Mouse (Mus musculus) hematopoietic stem cell, adult 5-6 weeks (primary cell): ENCODE measurements around the gene Supt5. TPM values are rescaled to one million over a fixed set of nuclear protein-coding genes. Genes with fewer than 3 reads are reported as not detected.
"Not testable (repeated sequence)": the region's sequence is repeated elsewhere in the genome, so short reads cannot be mapped to it uniquely, and the experiment has no call there.

Experiments used
- ATAC-seq, 2 experiments: fragments of 125-278 bp in 1 of 2; replicated peaks in 1 of 2; 2 replicates each; pipeline ENCODE4 v1.8.0; 2016 to 2017; ENCODE audit warnings: inconsistent platforms in 2 of 2, mild to moderate bottlenecking in 2 of 2, moderate number of reproducible peaks in 2 of 2, low read depth in 1 of 2, moderate TSS enrichment in 1 of 2; ENCODE audit not compliant: low FRiP score in 2 of 2, poor library complexity in 2 of 2, severe bottlenecking in 2 of 2, insufficient read depth in 1 of 2, low TSS enrichment in 1 of 2
- total RNA-seq: library from RNA; stranded (forward); fragments of 172-1452, 232-1000 nt; gene quantifications from 2 replicates; pipeline ENCODE4 v1.2.3, GENCODE M21; 2017

Gene Supt5
- 66.2 and 71.9 TPM in 2 replicates for total RNA-seq

- peak; percentile 95 to 97 for ATAC-seq
Observed at GRCm38 (mm10) chr7:28338108-28338998, at the start of gene Supt5. Gene Supt5, minus strand, starts transcription at chr7:28338746.

- ATAC-seq: not testable (repeated sequence)
Observed at GRCm38 (mm10) chr7:28387384-28387783, 48.8 kb upstream of the Supt5 start.

- ATAC-seq: not testable (repeated sequence)
Observed at GRCm38 (mm10) chr7:28386877-28387276, 48.3 kb upstream of the Supt5 start.

- ATAC-seq: peak; percentile 57 to 63
Observed at GRCm38 (mm10) chr7:28386462-28386861, 47.9 kb upstream of the Supt5 start.

GRCm38 (mm10) chr7:28386007-28386406, 47.5 kb upstream of the Supt5 start:
- peak; percentile 12 to 30; a peak in 3 of 4 replicates for ATAC-seq

- ATAC-seq: no peak
Observed at GRCm38 (mm10) chr7:28385196-28385595, 46.6 kb upstream of the Supt5 start.

- ATAC-seq: no peak
Observed at GRCm38 (mm10) chr7:28384162-28384561, 45.6 kb upstream of the Supt5 start.

- no peak for ATAC-seq
Observed at GRCm38 (mm10) chr7:28383606-28384005, 45.1 kb upstream of the Supt5 start.

GRCm38 (mm10) chr7:28382981-28383396, 44.4 kb upstream of the Supt5 start:
- peak; percentile 18 to 19 for ATAC-seq

GRCm38 (mm10) chr7:28382347-28382951, 43.9 kb upstream of the Supt5 start:
- ATAC-seq: no peak

GRCm38 (mm10) chr7:28381938-28382337, 43.4 kb upstream of the Supt5 start:
- ATAC-seq: peak; percentile 1 to 3; a peak in 3 of 4 replicates

GRCm38 (mm10) chr7:28381017-28381790, 42.7 kb upstream of the Supt5 start:
- ATAC-seq: peak; percentile 20 to 30

GRCm38 (mm10) chr7:28380237-28381016, 41.9 kb upstream of the Supt5 start, which contains the start of gene Zfp36:
Gene Zfp36, minus strand, starts transcription at chr7:28380253.
- ATAC-seq: no peak

GRCm38 (mm10) chr7:28378769-28379651, 40.5 kb upstream of the Supt5 start:
- ATAC-seq: peak; percentile 25 to 26

- ATAC-seq: no peak
Observed at GRCm38 (mm10) chr7:28378066-28378690, 39.6 kb upstream of the Supt5 start.
